Mouse (Mus musculus) T-helper 17 cell (primary cell): ENCODE results near the gene Scg5.

Experiments used
- in situ Hi-C, 2 experiments: fragments of 300-600 bp; cut with MboI, MseI; formaldehyde crosslinking; loops; 1 replicate in 1 of 2; 2 replicates in 1 of 2; pipeline ENCODE4 v1.15.1; 2025; ENCODE audit warnings: high pct_unique_total_duplicates in 2 of 2

Gene Scg5

GRCm38 (mm10) chr2:113757525-113758310 lies 71.2 kb downstream of the Scg5 start:
- in situ Hi-C loops, result no loop called here

GRCm38 (mm10) chr2:113756924-113757524 lies 71.9 kb downstream of the Scg5 start:
- in situ Hi-C loops, result no loop called here

GRCm38 (mm10) chr2:113749721-113750120 lies 79.2 kb downstream of the Scg5 start:
- in situ Hi-C loops, result no loop called here

GRCm38 (mm10) chr2:113749309-113749708 lies 79.6 kb downstream of the Scg5 start:
- in situ Hi-C loops, result no loop called here

- in situ Hi-C loops, result no loop called here
These were observed 100.3 kb downstream of the Scg5 start for GRCm38 (mm10) chr2:113728581-113728980.
